Mouse (Mus musculus) layer of hippocampus, adult 2 months (tissue): Measurements from ENCODE around the gene Serpini1. TPM values are rescaled to one million over a fixed set of nuclear protein-coding genes. Genes with fewer than 3 reads are reported as not detected.

Experiments
- DNase-seq, 2 experiments: peaks; one replicate each; pipeline ENCODE4 v3.0.0; 2022; ENCODE audit warnings: low spot score in 2 of 2
- H3K27ac ChIP-seq: fragments of 200-600 bp; 2 replicates; pipeline ENCODE4 v1.8.1; 2022
- H3K4me3 ChIP-seq: fragments of 200-600 bp; 2 replicates; pipeline ENCODE4 v1.8.1; 2022; ENCODE audit warnings: mild to moderate bottlenecking
- CTCF ChIP-seq: fragments of 200-600 bp; conservative IDR thresholded peaks from 2 replicates; pipeline ENCODE4 v1.8.1; 2022; ENCODE audit warnings: antibody characterized with exemption, mild to moderate bottlenecking, moderate library complexity
- long read RNA-seq, 2 experiments: library from polyadenylated mRNA; stranded (forward); transcript quantifications; one replicate each; pipeline ENCODE4 v2.0.0; 2021; ENCODE audit warnings: borderline mapping rate in 2 of 2
- total RNA-seq, 2 experiments: library from RNA; stranded (reverse); gene quantifications; 2 replicates each; pipeline ENCODE4 v1.2.3; 2021

The Serpini1 gene
- 100 to 1,000 TPM; 182 to 189 TPM for total RNA-seq
- long read RNA-seq, experiment 1, full-length matches to known transcripts: 114 of 136 reads
- long read RNA-seq, experiment 1, partial matches to known transcripts: 6 of 136 reads
- long read RNA-seq, experiment 1, other reads (novel, unspliced or antisense): 16 of 136 reads
- long read RNA-seq, experiment 2, full-length matches to known transcripts: 155 of 181 reads
- long read RNA-seq, experiment 2, partial matches to known transcripts: 4 of 181 reads
- long read RNA-seq, experiment 2, other reads (novel, unspliced or antisense): 22 of 181 reads

GRCm38 (mm10) chr3:75557292-75557691 lies at the start of gene Serpini1:
TSS of gene Serpini1 (plus strand) at chr3:75557547.
- TF ChIP-seq CTCF: no peak
- peak within 1 kb of the TSS; percentile 96 for H3K27ac ChIP-seq
- DNase-seq: peak; percentile 89 to 92
- H3K4me3 ChIP-seq: peak within 1 kb of the TSS; percentile 75

- Histone ChIP-seq H3K4me3 (no peak overlapping the region), H3K27ac (no peak overlapping the region)
- peak; percentile 22 to 73 for DNase-seq
- peak; percentile 92 for TF ChIP-seq CTCF
Observed at GRCm38 (mm10) chr3:75517631-75518250, 39.6 kb upstream of the Serpini1 start.

- Histone ChIP-seq H3K4me3 (no peak overlapping the region), H3K27ac (0 out of 2 replicates have a peak overlapping the region, but pooled peaks have one; percentile 5)
- no peak for TF ChIP-seq CTCF
- no peak for DNase-seq
Observed at GRCm38 (mm10) chr3:75521314-75521713, 36.0 kb upstream of the Serpini1 start.

GRCm38 (mm10) chr3:75522527-75522926 lies 34.8 kb upstream of the Serpini1 start:
- TF ChIP-seq CTCF: no peak
- H3K4me3 ChIP-seq: no peak overlapping the region
- H3K27ac ChIP-seq: no peak overlapping the region
- no peak for DNase-seq

GRCm38 (mm10) chr3:75531074-75531473 lies 26.3 kb upstream of the Serpini1 start:
- no peak for DNase-seq
- no peak for TF ChIP-seq CTCF
- H3K27ac ChIP-seq: no peak overlapping the region
- H3K4me3 ChIP-seq: no peak overlapping the region

DNA sequence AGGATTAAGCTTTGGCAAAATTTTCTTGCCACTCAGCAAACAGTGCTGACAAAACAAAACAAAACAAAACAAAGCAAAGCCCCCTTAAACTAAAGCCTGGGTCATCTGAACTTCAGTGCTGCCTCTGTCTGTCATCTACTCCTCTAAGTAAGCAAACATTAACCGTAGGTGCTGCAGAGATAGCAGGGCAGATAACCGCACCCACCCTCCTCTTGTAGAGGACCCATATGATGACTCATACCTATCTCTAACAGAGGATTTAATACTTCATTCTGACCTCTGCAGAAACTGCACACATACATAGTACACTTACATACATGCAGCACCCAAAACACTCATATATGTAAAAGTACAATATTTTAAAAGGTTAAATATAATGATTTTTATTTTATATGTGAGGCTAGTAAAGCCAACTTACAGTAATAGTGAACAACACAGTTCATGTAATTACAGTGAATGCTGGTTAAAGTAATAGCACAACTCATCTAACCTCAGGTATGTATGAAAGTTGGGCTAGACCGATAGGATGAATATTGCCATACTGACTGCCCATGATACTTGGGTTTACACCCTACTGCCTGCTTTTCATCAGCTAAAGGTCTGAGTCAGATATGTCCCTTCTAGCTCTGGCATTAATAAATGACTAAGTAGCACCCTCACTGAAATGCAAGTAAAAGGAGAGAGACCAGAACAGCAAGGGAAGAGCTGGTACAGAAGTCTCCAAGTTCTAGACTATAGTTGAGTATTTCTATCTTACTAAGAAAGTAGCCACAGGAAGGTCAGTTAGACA lies 23.1 kb upstream of the Serpini1 start:
- TF ChIP-seq CTCF: no peak
- Histone ChIP-seq H3K4me3 (no peak overlapping the region), H3K27ac (no peak overlapping the region)
- DNase-seq: no peak

DNA sequence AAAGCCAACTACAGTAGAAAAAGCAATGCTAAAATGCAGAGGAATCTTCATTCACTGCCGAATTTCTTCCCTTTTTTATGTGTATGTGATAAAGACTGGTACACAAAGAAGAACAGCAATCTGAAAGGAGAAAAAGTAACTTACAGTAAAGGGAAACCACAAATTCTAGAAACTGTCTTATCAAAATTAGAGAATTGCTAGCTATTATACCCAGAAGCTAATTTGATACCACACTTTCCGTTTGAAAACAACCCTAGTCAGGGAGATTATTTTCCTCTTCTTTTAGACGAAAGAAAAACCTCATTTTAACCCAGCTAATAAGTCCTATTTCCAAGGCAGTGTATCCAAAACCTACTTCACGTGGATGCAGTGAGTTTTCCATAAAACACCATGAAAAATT lies 16.1 kb upstream of the Serpini1 start:
- no peak for DNase-seq
- TF ChIP-seq CTCF: no peak
- H3K4me3 ChIP-seq: no peak overlapping the region
- no peak overlapping the region for H3K27ac ChIP-seq

DNA sequence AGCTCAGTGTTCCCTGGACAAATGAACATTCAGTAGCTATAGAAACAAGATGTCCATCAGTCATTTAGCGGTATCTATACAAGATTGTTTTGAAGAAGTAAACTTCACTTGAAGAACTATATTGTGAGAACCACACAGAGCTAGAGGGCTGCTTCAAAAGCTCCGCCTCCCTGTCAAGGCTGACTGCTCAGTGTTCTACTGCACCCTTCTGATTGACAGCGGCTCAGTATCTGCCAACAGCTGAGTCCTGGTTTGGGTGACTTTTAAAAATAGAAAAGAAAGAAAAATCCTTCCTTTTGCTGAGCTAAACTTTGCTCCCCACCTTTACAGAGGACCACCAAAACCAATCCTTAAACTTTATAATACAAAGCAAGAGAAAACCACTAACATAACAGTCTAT lies 14.5 kb upstream of the Serpini1 start:
- Histone ChIP-seq H3K4me3 (no peak overlapping the region), H3K27ac (no peak overlapping the region)
- DNase-seq: no peak
- TF ChIP-seq CTCF: no peak

DNA sequence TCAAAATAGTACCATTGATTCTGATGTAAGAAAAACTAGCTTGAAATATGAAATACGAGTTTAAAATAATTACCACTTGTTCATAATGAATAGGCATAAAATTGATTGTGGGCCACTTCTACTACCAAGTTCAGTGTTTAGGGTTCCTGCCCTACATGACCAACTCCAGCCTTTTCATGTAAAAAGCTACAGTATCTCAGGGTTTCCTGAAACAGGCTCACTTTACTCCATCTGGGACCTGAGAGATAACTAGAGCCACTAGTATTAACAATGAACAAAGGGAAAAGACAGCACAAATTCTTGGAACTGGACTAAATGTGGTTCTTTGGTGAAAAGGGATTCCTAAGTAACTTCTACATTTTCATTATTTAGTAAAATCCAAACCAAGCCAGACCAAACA lies 13.1 kb upstream of the Serpini1 start:
- Histone ChIP-seq H3K4me3 (no peak overlapping the region), H3K27ac (no peak overlapping the region)
- TF ChIP-seq CTCF: no peak
- DNase-seq: no peak

DNA sequence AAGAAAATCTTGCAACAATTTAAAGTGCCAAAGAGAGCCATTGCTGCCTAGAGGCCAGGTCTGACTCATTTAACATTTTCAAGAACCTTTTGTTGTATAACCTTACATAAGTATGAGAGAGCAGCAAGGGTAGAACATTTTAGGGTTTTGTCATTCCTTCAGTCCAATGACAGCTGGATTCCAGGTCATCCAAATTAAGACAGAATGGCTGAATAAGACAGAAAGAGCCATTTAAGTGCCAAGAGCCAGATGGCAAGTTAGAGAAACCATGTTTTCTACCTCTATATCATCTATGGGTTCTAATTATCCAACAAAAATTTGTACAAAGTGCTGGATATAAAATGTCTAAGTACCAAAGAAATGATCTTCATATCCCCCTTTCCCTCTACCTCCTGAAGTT lies 6.1 kb upstream of the Serpini1 start:
- DNase-seq: no peak
- H3K27ac ChIP-seq: no peak overlapping the region
- TF ChIP-seq CTCF: no peak
- no peak overlapping the region for H3K4me3 ChIP-seq

GRCm38 (mm10) chr3:75556121-75556694 lies 1.1 kb upstream of the Serpini1 start:
- TF ChIP-seq CTCF: no peak
- DNase-seq: no peak
- peak overlapping the region; percentile 75 for H3K4me3 ChIP-seq
- peak overlapping the region; percentile 95 for H3K27ac ChIP-seq

DNA sequence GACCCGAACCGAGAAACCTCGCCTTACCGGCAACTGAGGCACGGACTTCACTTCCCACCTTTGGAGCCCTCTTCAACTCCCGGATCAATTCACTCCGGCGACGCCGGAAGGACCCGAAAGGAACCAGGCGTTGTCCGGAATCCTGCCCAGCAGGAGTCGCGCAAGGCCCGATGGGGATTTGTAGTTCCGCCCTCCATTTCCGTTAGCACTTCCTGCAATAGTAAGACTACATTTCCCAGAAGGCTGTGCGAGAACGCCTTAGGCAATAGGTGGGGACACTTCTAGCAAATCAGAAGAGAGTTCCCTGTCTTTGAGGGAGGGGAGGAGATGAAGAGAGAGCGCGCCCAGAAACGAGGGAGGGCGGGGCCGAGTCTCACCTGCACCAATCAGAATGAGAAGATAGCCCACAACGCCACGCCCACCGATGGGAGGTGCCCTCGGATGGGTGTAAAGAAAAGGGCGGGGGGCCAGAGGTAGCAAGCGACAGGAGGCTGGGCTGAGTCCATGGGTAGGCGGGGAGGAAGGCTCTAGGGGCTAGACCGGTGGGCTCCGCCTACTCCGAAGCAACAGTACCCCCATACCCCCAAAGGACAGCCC lies 554 bp upstream of the Serpini1 start, which contains the start of gene Pdcd10:
Pdcd10 (minus strand) TSS at position 162 of the 597 bp plus-strand sequence.
- peak; percentile 53 for TF ChIP-seq CTCF
- H3K4me3 ChIP-seq: peak within 1 kb of the TSS; percentile 75
- H3K27ac ChIP-seq: peak within 1 kb of the TSS; percentile 96
- DNase-seq: peak; percentile 97 to 100

- Histone ChIP-seq H3K27ac (no peak overlapping the region), H3K4me3 (no peak overlapping the region)
- no peak for DNase-seq
- no peak for TF ChIP-seq CTCF
Observed at GRCm38 (mm10) chr3:75574074-75574473, 16.7 kb downstream of the Serpini1 start.
